Mouse (Mus musculus) neural tube, postnatal 0 days (tissue): ENCODE measurements around the gene Calcoco1. TPM values are rescaled to one million over a fixed set of nuclear protein-coding genes. Genes with fewer than 3 reads are reported as not detected.

Source experiments
- microRNA counts: library from miRNA; unstranded; fragments of <30 nt; microRNA quantifications from one replicate; lab custom pipeline; 2015
- microRNA-seq: library from miRNA; unstranded; fragments of <30 nt; microRNA quantifications from one replicate; pipeline ENCODE4, GENCODE M21; 2016
- polyA plus RNA-seq: library from polyadenylated mRNA; unstranded; fragments of >200 nt; fragmentation: Nextera tagmentation; extraction: Ambion mirVana; gene quantifications from 2 replicates; pipeline ENCODE4 v1.2.1, GENCODE M21; 2015

Calcoco1 gene
- 19.3 and 24.4 TPM in 2 replicates for polyA plus RNA-seq

DNA sequence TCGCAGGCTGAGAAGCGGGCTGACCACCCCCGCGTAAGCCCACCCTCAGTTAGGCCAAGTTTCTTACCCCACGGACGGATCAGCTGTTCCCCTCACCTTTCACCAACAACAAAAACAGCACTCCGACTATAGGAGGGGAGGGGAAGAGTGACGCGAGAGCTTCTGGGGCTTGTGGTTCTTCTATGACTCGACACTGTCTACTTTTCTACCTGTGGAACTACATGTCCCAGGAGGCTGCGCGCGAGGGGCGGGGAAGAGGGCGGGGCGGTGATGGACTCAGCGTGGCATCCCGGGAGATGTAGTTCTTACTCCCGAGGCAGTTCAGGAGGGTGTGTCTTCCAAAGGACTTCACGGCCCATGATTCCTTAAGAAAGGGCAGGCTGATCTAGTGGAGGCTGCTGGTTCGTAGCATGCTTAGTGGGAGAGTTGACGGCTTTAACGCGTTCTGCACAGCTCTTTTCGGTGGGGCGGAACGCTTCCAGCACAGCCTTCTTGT, at the start of gene Calcoco1:
TSS of gene Calcoco1 (minus strand) at position 199 of the 496 bp plus-strand sequence.

DNA sequence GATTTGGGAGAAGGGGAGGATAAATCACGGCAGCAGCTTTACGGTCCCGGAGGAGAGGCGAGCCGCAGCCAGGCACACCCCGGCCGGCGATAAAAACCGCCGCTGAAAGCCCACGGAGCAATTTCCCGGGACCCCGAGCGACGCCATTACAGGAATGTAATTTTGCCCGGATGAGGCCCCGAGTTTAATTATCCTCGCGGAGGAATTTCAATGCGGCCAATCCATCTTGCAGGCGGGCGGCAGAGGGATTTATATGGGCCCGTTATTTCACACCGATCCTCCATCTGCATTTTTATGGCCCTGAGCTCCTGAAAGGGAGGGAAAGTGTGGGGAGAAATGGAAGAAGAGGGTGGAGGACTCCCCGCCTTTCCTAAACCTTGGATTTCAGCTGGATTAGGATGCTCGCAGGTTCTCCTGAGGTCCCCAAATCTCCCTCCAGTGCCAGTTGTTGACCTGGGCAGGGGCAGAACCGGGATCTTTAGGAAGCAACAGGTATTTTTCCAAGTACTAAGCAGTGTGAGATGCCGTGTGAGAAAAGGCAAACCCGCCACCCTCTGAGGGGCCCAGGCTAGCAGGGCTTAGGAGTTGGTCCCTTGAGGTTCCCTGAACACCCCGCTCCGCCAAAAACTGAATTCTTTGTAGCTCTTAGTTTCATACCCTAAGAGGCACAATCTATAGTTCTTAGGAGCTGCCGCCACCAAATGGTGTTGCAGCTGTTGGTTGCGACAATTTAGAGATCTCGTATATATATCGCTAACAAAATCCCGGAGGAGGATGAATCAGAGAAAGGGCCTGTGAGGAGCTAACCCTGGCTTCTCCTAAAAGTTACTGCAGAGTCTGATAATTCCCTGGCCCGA, 49.5 kb downstream of the Calcoco1 start, which contains the start of gene Atp5g2:
TSS of gene Atp5g2 (minus strand) at position 138 of the 857 bp plus-strand sequence.

MicroRNAs encoded within 50 kb of the gene (microRNA counts, 519-probe panel; counts per million panel counts)
- 40.5 counts per million for microRNA mmu-miR-688 (lab: Ali Mortazavi, UCI)

Small RNA genes within 50 kb of the gene (microRNA-seq; reads per million reads assigned to microRNA genes)
- not detected for gene Mir688

Other genes starting within 250 kb of the Calcoco1 start
- gene Gm10337, start 218.5 kb downstream of the Calcoco1 start, polyA plus RNA-seq: 14.2 TPM in 1 of 2 replicates, not detected in the other
- gene Map3k12, start 205.1 kb downstream of the Calcoco1 start, polyA plus RNA-seq: 41.5 and 48.6 TPM in 2 replicates
- 81.1 and 92.2 TPM in 2 replicates for gene Tarbp2, start 204.0 kb downstream of the Calcoco1 start, polyA plus RNA-seq
- 11.5 and 12.7 TPM in 2 replicates for gene Npff, start 197.2 kb downstream of the Calcoco1 start, polyA plus RNA-seq
- not detected in 2 replicates for gene Gm28047, start 97.1 kb downstream of the Calcoco1 start, polyA plus RNA-seq
- gene Atf7, start 96.7 kb downstream of the Calcoco1 start, polyA plus RNA-seq: 15.5 and 16.8 TPM in 2 replicates
- 52.6 and 64.3 TPM in 2 replicates for gene Atp5g2, start 49.8 kb downstream of the Calcoco1 start, polyA plus RNA-seq
- gene Hoxc13, start 198.9 kb upstream of the Calcoco1 start, polyA plus RNA-seq: 0.18 and 3.5 TPM in 2 replicates
- gene Hoxc12, start 214.6 kb upstream of the Calcoco1 start, polyA plus RNA-seq: 4.4 and 20.1 TPM in 2 replicates
- 2.2 and 6.3 TPM in 2 replicates for gene Hoxc11, start 232.2 kb upstream of the Calcoco1 start, polyA plus RNA-seq
- gene Hoxc10, start 244.6 kb upstream of the Calcoco1 start, polyA plus RNA-seq: 50.8 and 93.8 TPM in 2 replicates
- gene Hoxc5, start 245.3 kb upstream of the Calcoco1 start, polyA plus RNA-seq: 2.0 and 9.5 TPM in 2 replicates